Mouse (Mus musculus) thymus, adult 2 months (tissue): ENCODE measurements around the gene Creld1.

Experiments
- CTCF ChIP-seq: fragments of 200-500 bp; IDR thresholded peaks from 2 replicates; pipeline ENCODE4 v1.5.1; 2012; ENCODE audit warnings: mild to moderate bottlenecking, control low read depth, low read length, moderate library complexity, borderline replicate concordance; ENCODE audit not compliant: control insufficient read depth, poor library complexity, insufficient read depth; ENCODE audit errors: extremely low read depth
- POLR2A ChIP-seq: fragments of 200-500 bp; IDR thresholded peaks from 2 replicates; pipeline ENCODE4 v1.6.1; 2012; ENCODE audit warnings: mild to moderate bottlenecking, low read length, control low read depth, moderate library complexity; ENCODE audit not compliant: control insufficient read depth, poor library complexity, insufficient read depth; ENCODE audit errors: extremely low read depth

DNA sequence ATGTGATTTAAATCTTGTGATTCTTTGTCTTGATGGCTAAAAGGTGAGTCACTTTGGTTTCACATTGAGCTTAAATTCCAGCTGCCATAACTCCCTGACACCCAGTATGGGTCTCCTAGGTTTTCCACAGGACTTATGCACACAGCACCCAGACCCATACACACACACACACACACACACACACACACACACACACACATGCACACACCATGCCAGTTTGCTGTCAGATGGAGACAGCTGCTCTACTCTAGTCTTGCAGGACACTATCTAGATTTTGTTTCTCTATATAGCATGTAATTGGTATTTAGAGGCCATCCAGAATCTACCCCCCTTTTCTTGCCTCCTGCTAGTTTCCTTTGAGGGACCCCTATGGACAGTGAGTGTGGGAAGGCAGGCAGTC is 24.0 kb downstream of the Creld1 start:
- TF ChIP-seq CTCF (no peak), POLR2A (no peak)
